Mouse (Mus musculus): ENCODE measurements around the gene Crtc3. TPM values are rescaled to one million over a fixed set of nuclear protein-coding genes. Genes with fewer than 3 reads are reported as not detected.

Crtc3 gene
- total and polyA plus RNA-seq, 2 experiments from 2014 or later = 16.2 to 17.2 TPM

- Histone ChIP-seq H3K9ac (replicated peaks; ENCODE audit: low read length) (no peak overlapping the region), H3K4me3 (ENCODE audit: low read length) (no peak overlapping the region), H3K9me3 (ENCODE audit: low read length) (no peaks in the 10 kb centered on the region), H3K4me1 (ENCODE audit: insufficient read depth, low read length) (no peaks in the 10 kb centered on the region), H3K36me3 (ENCODE audit: insufficient read depth, low read length) (peaks cover 27% of the 10 kb centered on the region), H3K27ac (peak overlapping the region; percentile 36; the same call in 1 of the 2 replicates), H3K4me2 (ENCODE audit: low read depth, low read length) (no peak overlapping the region), H3K27me3 (ENCODE audit: insufficient read depth, low read length) (no peaks in the 10 kb centered on the region)
- WGBS = 46% methylated on average over 11 of the region's 11 CpGs
- no peak for ATAC-seq
- no peak for DNase-seq (ENCODE audit: low spot score)
- no peak for TF ChIP-seq CTCF (IDR thresholded peaks at IDR 0.05; ENCODE audit: low read depth)
These were observed 83.6 kb downstream of the Crtc3 start for GRCm38 (mm10) chr7:80604908-80605556.

DNA sequence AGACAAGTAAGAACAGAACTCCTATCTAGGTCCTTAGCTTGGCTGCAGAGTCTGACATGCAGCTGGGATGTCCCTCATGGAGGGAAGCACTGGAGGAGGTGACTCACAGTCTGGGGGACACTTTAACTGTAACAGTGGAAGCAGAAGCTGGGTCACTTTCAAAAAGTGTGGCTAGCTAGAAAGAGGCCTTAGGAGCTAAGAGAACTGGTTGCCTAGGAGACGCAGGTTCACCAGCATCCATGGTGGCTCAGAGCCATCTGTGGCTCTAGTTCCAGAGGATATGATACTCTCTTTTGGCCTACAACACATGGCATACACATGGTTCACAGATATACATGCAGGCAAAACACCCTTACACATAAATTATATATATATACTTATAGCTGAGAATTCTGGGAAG is 86.1 kb downstream of the Crtc3 start:
- no peaks in the 10 kb centered on the region for H3K4me1 ChIP-seq (ENCODE audit: insufficient read depth, low read length)
- H3K9ac ChIP-seq (replicated peaks; ENCODE audit: low read length) = no peak overlapping the region
- no peak for TF ChIP-seq CTCF (IDR thresholded peaks at IDR 0.05; ENCODE audit: low read depth)
- no peaks in the 10 kb centered on the region for H3K9me3 ChIP-seq (ENCODE audit: low read length)
- no peak overlapping the region for H3K27ac ChIP-seq
- H3K4me3 ChIP-seq (ENCODE audit: low read length) = no peak overlapping the region
- peaks cover 32% of the 10 kb centered on the region for H3K36me3 ChIP-seq (ENCODE audit: insufficient read depth, low read length)
- 96% methylated on average over 1 of the region's 1 CpGs for WGBS
- ATAC-seq = no peak
- no peak for DNase-seq (ENCODE audit: low spot score)
- H3K4me2 ChIP-seq (ENCODE audit: low read depth, low read length) = no peak overlapping the region
- H3K27me3 ChIP-seq (ENCODE audit: insufficient read depth, low read length) = no peaks in the 10 kb centered on the region

- Histone ChIP-seq H3K27me3 (ENCODE audit: insufficient read depth, low read length) (no peaks in the 10 kb centered on the region), H3K4me1 (ENCODE audit: insufficient read depth, low read length) (no peaks in the 10 kb centered on the region), H3K9ac (replicated peaks; ENCODE audit: low read length) (no peak overlapping the region), H3K4me3 (ENCODE audit: low read length) (no peak overlapping the region), H3K27ac (no peak overlapping the region), H3K4me2 (ENCODE audit: low read depth, low read length) (no peak overlapping the region), H3K36me3 (ENCODE audit: insufficient read depth, low read length) (peaks cover 43% of the 10 kb centered on the region), H3K9me3 (ENCODE audit: low read length) (no peaks in the 10 kb centered on the region)
- ATAC-seq = no peak
- no peak for DNase-seq (ENCODE audit: low spot score)
- no peak for TF ChIP-seq CTCF (IDR thresholded peaks at IDR 0.05; ENCODE audit: low read depth)
- WGBS = 93% methylated on average over 13 of the region's 13 CpGs
These were observed 90.2 kb downstream of the Crtc3 start for GRCm38 (mm10) chr7:80598436-80598985.

- Histone ChIP-seq H3K9me3 (ENCODE audit: low read length) (no peaks in the 10 kb centered on the region), H3K4me2 (ENCODE audit: low read depth, low read length) (no peak overlapping the region), H3K27me3 (ENCODE audit: insufficient read depth, low read length) (no peaks in the 10 kb centered on the region), H3K4me3 (ENCODE audit: low read length) (no peak overlapping the region), H3K27ac (no peak overlapping the region), H3K36me3 (ENCODE audit: insufficient read depth, low read length) (peaks cover 43% of the 10 kb centered on the region), H3K4me1 (ENCODE audit: insufficient read depth, low read length) (no peaks in the 10 kb centered on the region), H3K9ac (replicated peaks; ENCODE audit: low read length) (no peak overlapping the region)
- no peak for TF ChIP-seq CTCF (IDR thresholded peaks at IDR 0.05; ENCODE audit: low read depth)
- 96% methylated on average over 5 of the region's 5 CpGs for WGBS
- ATAC-seq (no peak), DNase-seq (ENCODE audit: low spot score) (no peak)
These were observed 90.8 kb downstream of the Crtc3 start for GRCm38 (mm10) chr7:80597900-80598299.

- no peaks in the 10 kb centered on the region for H3K27me3 ChIP-seq (ENCODE audit: insufficient read depth, low read length)
- no peaks in the 10 kb centered on the region for H3K9me3 ChIP-seq (ENCODE audit: low read length)
- H3K4me2 ChIP-seq (ENCODE audit: low read depth, low read length) = no peak overlapping the region
- 74% methylated on average over 16 of the region's 16 CpGs for WGBS
- H3K36me3 ChIP-seq (ENCODE audit: insufficient read depth, low read length) = peaks cover 47% of the 10 kb centered on the region
- H3K4me3 ChIP-seq (ENCODE audit: low read length) = no peak overlapping the region
- H3K4me1 ChIP-seq (ENCODE audit: insufficient read depth, low read length) = peaks cover 4% of the 10 kb centered on the region; the same call in 1 of the 2 replicates
- no peak overlapping the region for H3K9ac ChIP-seq (replicated peaks; ENCODE audit: low read length)
- TF ChIP-seq CTCF (IDR thresholded peaks at IDR 0.05; ENCODE audit: low read depth) = no peak
- no peak overlapping the region for H3K27ac ChIP-seq
- peak; percentile 52; the same call in 1 of the 2 replicates for ATAC-seq
- DNase-seq (ENCODE audit: low spot score) = peak; percentile 59
These were observed 99.5 kb downstream of the Crtc3 start for GRCm38 (mm10) chr7:80589054-80589746.

DNA sequence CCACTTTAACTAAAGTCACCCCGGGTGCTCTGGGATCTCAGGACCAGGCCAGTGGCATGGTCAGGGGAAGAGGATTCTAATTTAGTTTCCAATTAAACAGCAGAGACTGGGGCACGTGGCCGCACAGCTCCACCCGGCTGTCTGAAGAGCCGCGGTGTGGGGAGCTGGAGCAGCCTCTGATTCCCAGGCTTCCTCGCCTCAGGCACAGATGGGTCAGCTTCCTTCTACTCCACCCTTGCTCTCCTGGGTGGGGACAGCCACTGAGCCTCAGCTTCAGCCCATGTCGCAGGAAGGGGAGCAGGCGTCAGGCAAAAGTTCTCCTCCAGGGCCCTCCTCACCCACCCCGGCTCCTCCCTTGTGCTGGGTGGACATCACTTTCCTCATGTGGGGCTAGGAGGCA is 101.0 kb downstream of the Crtc3 start:
- Histone ChIP-seq H3K9me3 (ENCODE audit: low read length) (no peaks in the 10 kb centered on the region), H3K4me1 (ENCODE audit: insufficient read depth, low read length) (peaks cover 4% of the 10 kb centered on the region; the same call in 1 of the 2 replicates), H3K27me3 (ENCODE audit: insufficient read depth, low read length) (no peaks in the 10 kb centered on the region), H3K4me3 (ENCODE audit: low read length) (no peak overlapping the region), H3K4me2 (ENCODE audit: low read depth, low read length) (no peak overlapping the region), H3K9ac (replicated peaks; ENCODE audit: low read length) (no peak overlapping the region), H3K36me3 (ENCODE audit: insufficient read depth, low read length) (peaks cover 33% of the 10 kb centered on the region), H3K27ac (peak overlapping the region; percentile 4; the same call in 1 of the 2 replicates)
- no peak for TF ChIP-seq CTCF (IDR thresholded peaks at IDR 0.05; ENCODE audit: low read depth)
- DNase-seq (ENCODE audit: low spot score) (peak; percentile 36), ATAC-seq (peak; percentile 21; the same call in 1 of the 2 replicates)
- WGBS = 38% methylated on average over 10 of the region's 10 CpGs
